Mouse (Mus musculus): ENCODE data around the gene Fam240b. TPM values are rescaled to one million over a fixed set of nuclear protein-coding genes. Genes with fewer than 3 reads are reported as not detected.
A peak's percentile ranks its signal among the peaks of the same experiment; 100 is the strongest.

Fam240b gene
- total RNA-seq, 2 experiments from 2014 or later = 0.20 TPM; not detected in 1

DNA sequence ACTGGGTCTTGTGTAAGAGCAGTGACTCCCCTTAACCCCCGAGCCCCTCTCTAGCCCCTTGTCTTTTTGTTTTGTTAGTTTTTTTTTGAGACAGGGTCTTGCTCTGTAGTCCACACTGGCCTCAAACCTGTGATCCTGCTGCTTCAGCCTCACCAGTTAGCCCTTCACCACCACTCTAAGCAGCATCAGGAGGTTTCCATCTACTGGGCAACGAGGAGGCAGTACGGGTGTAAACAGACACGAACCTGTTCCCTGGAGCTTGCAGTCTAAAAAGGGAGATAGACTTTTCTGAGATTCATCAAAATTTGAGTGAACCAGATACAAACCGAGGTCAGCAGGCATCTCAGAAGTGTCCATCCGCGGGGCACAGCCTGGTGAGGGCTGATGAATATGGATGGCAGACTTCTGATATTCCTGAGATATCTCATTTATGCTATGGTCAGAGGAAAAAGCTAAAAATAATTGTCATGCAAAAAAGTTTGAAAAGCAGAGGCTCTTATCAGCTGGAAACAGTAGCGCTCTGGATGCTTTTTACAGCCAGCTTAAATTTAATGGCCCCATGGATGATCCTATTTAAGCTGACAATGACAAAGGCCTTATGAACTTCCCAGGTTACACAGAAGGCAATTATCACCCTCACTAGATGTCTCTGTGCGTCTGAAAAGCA lies 52.2 kb downstream of the Fam240b start:
- no peak for DNase-seq
- intact Hi-C loops (cut with DNase I; ENCODE audit: low total_unique reads) = no loop called here

DNA sequence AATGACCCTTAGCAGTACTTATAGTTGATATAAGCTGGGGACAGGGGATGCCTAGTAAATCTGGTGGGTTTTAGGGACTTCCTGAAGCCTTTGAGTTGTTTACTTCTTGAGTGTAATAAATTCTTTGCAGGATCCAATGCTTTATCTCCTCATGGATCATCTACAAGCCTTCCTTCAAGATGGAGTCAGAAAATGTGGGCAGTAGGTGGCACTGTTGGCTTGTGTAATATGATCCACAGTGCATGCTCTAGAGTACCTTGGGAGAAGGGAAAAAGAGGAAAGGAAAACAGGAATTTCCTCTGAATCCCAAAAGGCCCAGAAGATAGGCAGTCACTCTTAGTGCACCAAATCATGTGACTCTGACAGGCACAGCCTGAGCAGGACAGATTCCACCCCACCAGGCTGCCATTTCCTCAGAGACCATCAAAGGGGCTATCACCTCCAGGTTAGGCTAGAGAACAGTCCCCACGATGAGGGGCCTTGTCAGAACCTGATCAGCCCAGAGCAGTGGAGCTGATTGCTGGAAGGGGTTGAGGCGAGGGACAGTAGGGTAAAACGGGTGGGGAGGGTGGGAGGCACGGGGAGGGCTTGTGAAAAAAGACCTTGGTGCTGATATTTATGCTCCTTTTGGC lies 54.2 kb downstream of the Fam240b start:
- no peak for DNase-seq
- intact Hi-C loops (cut with DNase I; ENCODE audit: low total_unique reads) = no loop called here

DNA sequence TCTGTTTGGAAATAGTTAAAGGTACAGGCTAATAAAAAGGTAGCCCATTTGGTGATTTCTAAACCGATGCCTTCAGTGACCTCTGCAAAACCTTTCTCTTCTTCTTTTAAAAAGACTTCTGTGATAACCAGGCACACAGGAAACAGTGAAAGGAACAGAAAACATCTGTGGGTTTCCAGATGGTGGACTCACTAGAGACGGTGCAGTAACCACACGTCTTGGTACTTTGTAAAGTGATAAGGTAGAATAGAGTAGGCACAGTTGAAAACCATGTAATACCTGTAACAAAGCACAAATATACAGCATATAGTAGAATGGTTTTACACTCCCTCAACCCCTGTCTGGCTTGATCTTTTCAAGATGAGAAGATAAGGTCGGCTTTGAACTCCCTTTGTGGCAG lies 57.0 kb downstream of the Fam240b start:
- intact Hi-C loops (cut with DNase I; ENCODE audit: low total_unique reads) = no loop called here
- no peak for DNase-seq

DNA sequence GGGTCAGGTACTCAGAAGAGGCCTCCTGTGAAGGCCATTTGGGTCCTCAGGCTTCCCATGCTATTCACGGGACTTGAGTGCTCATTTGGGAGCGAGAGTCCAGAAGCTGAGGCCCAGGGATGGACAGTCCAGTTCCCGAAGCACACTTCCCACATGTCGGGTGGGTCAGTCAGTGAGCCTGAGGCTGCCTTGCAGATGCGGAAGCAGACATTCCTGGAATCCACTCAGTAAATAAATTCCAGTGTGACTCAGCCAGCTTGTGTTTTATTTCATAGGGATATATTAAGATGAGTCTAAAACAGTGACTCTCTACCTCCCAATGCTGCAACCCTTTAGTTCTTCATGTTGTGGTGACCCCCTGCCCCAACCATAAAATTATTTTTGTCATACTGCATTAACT lies 58.1 kb downstream of the Fam240b start:
- intact Hi-C loops (cut with DNase I; ENCODE audit: low total_unique reads) = loop anchor here (10.0 kb wide), 1 partner anchor 75 kb away; no protein-coding TSS in a partner anchor
- DNase-seq = no peak

DNA sequence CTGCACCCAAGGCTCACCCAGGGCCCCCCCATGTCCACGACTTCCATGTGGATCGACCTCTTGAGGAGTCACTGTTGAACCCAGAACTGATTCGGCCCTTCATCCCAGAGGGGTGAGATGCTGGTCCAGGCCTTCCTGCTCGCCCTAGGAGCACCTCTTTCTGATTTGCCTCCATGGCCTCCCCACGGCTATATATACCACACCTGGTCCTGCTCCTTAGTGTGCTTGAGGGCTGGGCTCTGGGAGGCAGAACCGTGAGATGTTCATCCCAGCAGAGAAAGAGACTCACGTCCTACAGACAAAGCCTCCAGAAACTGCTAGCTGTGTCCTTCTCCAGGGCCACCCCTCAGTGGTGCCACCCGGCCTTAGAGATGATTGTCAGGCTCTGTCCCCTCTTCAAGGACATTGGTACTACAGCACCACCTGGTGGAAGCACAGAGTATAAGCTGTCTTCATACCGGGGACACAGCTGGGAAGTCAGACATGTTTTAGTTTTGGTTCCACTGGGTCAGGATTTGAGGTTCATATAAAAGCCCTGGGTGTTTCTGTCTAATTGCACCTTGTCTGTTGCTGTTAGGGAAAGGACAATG lies 58.6 kb downstream of the Fam240b start:
- DNase-seq = peak; percentile 65

DNA sequence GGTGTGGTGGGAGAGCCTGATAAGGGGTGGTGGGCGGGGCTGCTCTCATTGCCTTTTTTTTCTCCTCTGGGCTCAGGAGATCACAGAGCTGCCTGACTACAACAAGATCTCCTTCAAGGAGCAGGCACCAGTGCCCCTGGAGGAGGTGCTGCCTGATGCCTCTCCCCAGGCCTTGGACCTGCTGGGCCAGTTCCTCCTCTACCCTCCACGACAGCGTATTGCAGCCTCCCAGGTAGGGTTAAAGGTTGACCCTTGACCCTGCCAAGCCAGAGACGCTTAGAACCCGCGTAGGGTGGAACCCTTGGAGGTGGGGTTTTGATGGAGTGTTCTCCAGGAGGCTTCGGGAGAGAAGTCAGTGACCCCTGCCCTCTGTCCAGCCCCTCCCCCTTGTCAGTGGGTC lies 59.8 kb downstream of the Fam240b start:
- no peak for DNase-seq
- intact Hi-C loops (cut with DNase I; ENCODE audit: low total_unique reads) = loop anchor here (10.0 kb wide), 1 partner anchor 73 kb away; no protein-coding TSS in a partner anchor

More for the DNA sequence above, 58.6 kb downstream of the Fam240b start:
- intact Hi-C loops (cut with DNase I; ENCODE audit: low total_unique reads) = loop anchor here (10.0 kb wide), 1 partner anchor 74 kb away; no protein-coding TSS in a partner anchor

DNA sequence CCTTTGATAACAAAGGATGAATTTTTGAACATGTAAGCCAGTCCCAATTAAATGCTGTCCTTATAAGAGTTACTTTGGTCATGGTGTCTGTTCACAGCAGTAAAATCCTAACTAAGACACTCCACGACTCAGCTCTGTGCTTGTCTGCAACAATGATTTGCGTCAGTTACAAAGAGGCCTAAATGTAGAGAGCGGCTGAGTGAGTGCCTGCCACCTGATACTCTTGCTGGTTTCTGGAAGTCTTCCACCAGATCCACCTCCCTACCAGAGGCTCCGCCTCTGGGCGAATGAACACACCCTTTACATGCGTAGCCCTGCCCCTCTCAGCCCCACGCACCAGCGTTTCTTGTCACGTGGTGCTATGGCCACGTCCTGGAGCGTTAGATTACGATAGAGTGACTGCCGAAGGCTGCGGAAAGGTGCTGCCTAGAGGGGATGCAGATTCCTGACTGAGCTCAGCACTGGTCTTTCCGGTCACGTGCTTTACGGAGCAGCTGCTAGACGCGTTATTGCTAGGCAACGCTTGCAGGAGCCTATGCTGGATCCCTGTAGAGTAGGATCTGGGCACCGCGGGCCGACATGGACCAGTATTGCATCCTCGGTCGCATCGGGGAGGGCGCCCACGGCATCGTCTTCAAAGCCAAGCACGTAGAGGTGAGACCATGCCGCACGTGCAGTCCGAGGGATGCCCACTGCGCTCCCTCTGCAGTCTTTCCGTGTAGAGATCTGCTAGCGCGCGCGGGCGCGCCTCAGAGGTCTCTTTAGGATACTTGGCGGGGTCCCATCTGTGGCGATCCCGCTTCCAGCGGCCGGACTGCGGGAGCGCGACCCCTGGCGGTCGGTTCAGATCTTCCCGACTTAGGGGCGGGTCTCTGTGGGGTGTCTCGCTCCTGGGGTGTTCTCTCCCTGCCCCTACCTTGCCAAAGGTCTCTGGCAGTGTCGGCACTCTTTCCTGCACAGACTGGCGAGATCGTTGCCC lies 65.3 kb downstream of the Fam240b start, which contains the start of gene Cdk20:
Gene Cdk20, plus strand, starts transcription at position 298 of the 979 bp plus-strand sequence.
- peak; percentile 88 for DNase-seq
- intact Hi-C loops (cut with DNase I; ENCODE audit: low total_unique reads) = loop anchor here (10.0 kb wide), 1 partner anchor 68 kb away; no protein-coding TSS in a partner anchor

Other genes starting within 250 kb of the Fam240b start
- 1 to 10 TPM; 4.0 to 4.4 TPM for gene Cdc14b, start 222.5 kb downstream of the Fam240b start, total RNA-seq (2021)
- 10 to 100 TPM; 27.8 to 31.9 TPM for gene Aaed1, start 185.1 kb downstream of the Fam240b start, total RNA-seq (2021)
- gene Ctsl, start 126.9 kb downstream of the Fam240b start, total RNA-seq (2021) = 100 to 1,000 TPM; 132 to 141 TPM
- gene Cdk20, start 65.5 kb downstream of the Fam240b start, total RNA-seq (2021) = 1 to 10 TPM; 2.5 to 3.1 TPM

All from gastrocnemius, postnatal 14 days (tissue).